Mouse (Mus musculus): ENCODE measurements around the gene Med27. TPM values are rescaled to one million over a fixed set of nuclear protein-coding genes. Genes with fewer than 3 reads are reported as not detected.
A peak's percentile ranks its signal among the peaks of the same experiment; 100 is the strongest.

Med27 gene
- polyA plus RNA-seq, 1 experiment, result 25.9 TPM

DNA sequence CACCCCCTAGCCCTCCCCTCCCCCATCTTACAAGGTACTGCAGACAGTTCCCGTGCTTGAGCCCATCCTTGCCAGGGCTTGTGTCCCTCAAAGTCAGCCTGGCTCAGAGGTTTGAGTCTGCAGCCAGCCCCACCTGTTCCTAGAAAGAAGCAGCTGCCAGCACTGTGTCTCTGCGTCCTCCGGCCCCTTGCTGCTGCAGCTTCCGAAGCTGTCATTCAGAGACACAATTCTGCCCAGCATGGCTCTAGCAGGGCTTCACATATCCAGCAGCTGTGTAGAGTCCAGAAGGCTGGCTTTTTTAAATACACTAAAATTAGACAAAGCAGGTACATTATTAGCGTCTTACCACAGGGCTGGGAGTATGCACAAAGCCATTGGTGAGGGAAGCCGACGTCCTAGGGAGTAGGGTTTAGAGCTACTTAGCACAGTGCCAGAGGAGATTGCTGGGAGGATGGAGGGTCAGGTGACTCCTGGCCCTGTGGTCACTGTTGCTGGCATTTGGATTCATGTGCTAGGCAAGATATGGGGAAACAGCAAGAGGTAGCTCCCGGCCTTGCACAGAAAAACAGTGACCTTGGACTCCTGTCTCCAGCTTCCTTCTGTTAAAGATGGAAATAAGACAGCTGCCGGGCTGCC is 146.9 kb downstream of the Med27 start:
- Histone ChIP-seq H3K27me3 (replicated peaks; ENCODE audit: control insufficient read depth, insufficient read depth, low read length) (no peaks in the 10 kb centered on the region), H3K27ac (ENCODE audit: insufficient read depth, low read depth, low read length) (no peak overlapping the region), H3K4me1 (ENCODE audit: control insufficient read depth, insufficient read depth, low read length) (peaks cover 10% of the 10 kb centered on the region), H3K36me3 (ENCODE audit: control insufficient read depth, insufficient read depth, low read length) (no peaks in the 10 kb centered on the region), H3K4me3 (ENCODE audit: insufficient read depth, low read depth, low read length) (no peak overlapping the region)
- 43% methylated on average over 9 of the region's 9 CpGs for WGBS
- DNase-seq, result peak; percentile 54
- TF ChIP-seq CTCF (conservative IDR thresholded peaks at IDR 0.05; ENCODE audit: insufficient read depth, insufficient read length, low read depth, low read length) (no peak), POLR2A (IDR thresholded peaks at IDR 0.05; ENCODE audit: low read depth, low read length) (no peak)

DNA sequence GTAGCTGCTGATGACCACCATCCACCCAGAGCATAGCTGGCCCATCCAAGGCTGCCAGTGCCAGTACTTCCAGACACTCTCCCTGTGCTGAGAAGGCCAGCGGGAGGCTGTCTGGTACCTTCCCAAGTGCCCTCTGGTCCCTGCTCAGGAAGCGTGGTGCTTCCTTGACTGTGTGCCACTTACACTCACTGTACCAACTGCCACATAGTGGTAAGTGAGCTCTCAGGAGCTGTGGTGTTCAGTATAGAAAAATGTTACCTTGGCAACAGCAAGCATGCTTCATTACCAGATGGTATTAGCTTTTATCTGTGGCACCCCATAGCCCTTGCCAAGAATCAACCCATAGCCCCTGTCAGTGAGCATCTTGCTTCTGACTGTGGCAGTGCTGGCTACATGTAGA is 148.7 kb downstream of the Med27 start:
- Histone ChIP-seq H3K27ac (ENCODE audit: insufficient read depth, low read depth, low read length) (no peak overlapping the region), H3K27me3 (replicated peaks; ENCODE audit: control insufficient read depth, insufficient read depth, low read length) (no peaks in the 10 kb centered on the region), H3K4me1 (ENCODE audit: control insufficient read depth, insufficient read depth, low read length) (peaks cover 10% of the 10 kb centered on the region), H3K36me3 (ENCODE audit: control insufficient read depth, insufficient read depth, low read length) (no peaks in the 10 kb centered on the region), H3K4me3 (ENCODE audit: insufficient read depth, low read depth, low read length) (no peak overlapping the region)
- TF ChIP-seq CTCF (conservative IDR thresholded peaks at IDR 0.05; ENCODE audit: insufficient read depth, insufficient read length, low read depth, low read length), result no peak
- TF ChIP-seq POLR2A (IDR thresholded peaks at IDR 0.05; ENCODE audit: low read depth, low read length), result no peak
- peak; percentile 79 for DNase-seq
- WGBS, result 65% methylated on average over 2 of the region's 2 CpGs

GRCm38 (mm10) chr2:29500601-29501350 is 154.2 kb downstream of the Med27 start:
- no peak for TF ChIP-seq POLR2A (IDR thresholded peaks at IDR 0.05; ENCODE audit: low read depth, low read length)
- no peak for TF ChIP-seq CTCF (conservative IDR thresholded peaks at IDR 0.05; ENCODE audit: insufficient read depth, insufficient read length, low read depth, low read length)
- Histone ChIP-seq H3K4me3 (ENCODE audit: insufficient read depth, low read depth, low read length) (no peak overlapping the region), H3K27ac (ENCODE audit: insufficient read depth, low read depth, low read length) (no peak overlapping the region), H3K27me3 (replicated peaks; ENCODE audit: control insufficient read depth, insufficient read depth, low read length) (no peaks in the 10 kb centered on the region), H3K36me3 (ENCODE audit: control insufficient read depth, insufficient read depth, low read length) (no peaks in the 10 kb centered on the region), H3K4me1 (ENCODE audit: control insufficient read depth, insufficient read depth, low read length) (no peaks in the 10 kb centered on the region)
- no peak for DNase-seq
- 87% methylated on average over 9 of the region's 9 CpGs for WGBS

GRCm38 (mm10) chr2:29501381-29501780 is 154.8 kb downstream of the Med27 start:
- WGBS, result 90% methylated on average over 4 of the region's 4 CpGs
- TF ChIP-seq CTCF (conservative IDR thresholded peaks at IDR 0.05; ENCODE audit: insufficient read depth, insufficient read length, low read depth, low read length) (no peak), POLR2A (IDR thresholded peaks at IDR 0.05; ENCODE audit: low read depth, low read length) (no peak)
- no peak overlapping the region for H3K27ac ChIP-seq (ENCODE audit: insufficient read depth, low read depth, low read length)
- no peaks in the 10 kb centered on the region for H3K36me3 ChIP-seq (ENCODE audit: control insufficient read depth, insufficient read depth, low read length)
- H3K4me3 ChIP-seq (ENCODE audit: insufficient read depth, low read depth, low read length), result no peak overlapping the region
- no peak for DNase-seq
- no peaks in the 10 kb centered on the region for H3K27me3 ChIP-seq (replicated peaks; ENCODE audit: control insufficient read depth, insufficient read depth, low read length)
- H3K4me1 ChIP-seq (ENCODE audit: control insufficient read depth, insufficient read depth, low read length), result no peaks in the 10 kb centered on the region

GRCm38 (mm10) chr2:29504848-29505247 is 158.2 kb downstream of the Med27 start:
- H3K36me3 ChIP-seq (ENCODE audit: control insufficient read depth, insufficient read depth, low read length), result no peaks in the 10 kb centered on the region

DNA sequence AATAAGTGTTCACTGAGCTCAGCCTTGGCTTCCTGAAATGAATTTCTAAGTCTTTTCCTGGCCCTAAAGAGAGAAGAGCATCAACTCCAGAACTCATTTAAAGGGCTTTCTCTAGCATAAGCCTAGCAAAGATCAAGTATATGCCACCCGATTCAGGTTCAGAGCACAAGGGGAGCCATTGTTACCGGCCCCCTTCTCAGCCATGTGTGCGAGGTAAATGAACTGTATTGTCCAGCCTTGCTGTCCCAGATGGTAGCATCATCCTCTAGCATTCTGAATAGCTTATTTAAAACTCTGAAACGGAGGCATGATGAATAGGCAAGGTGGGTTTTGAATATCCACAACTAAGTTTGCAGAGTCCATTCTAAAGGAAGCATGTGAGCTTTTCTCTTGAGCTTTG is 159.8 kb downstream of the Med27 start:
- no peak for TF ChIP-seq CTCF (conservative IDR thresholded peaks at IDR 0.05; ENCODE audit: insufficient read depth, insufficient read length, low read depth, low read length)
- no peaks in the 10 kb centered on the region for H3K4me1 ChIP-seq (ENCODE audit: control insufficient read depth, insufficient read depth, low read length)
- no peak for DNase-seq
- no peak overlapping the region for H3K27ac ChIP-seq (ENCODE audit: insufficient read depth, low read depth, low read length)
- WGBS, result 90% methylated on average over 4 of the region's 4 CpGs
- H3K36me3 ChIP-seq (ENCODE audit: control insufficient read depth, insufficient read depth, low read length), result no peaks in the 10 kb centered on the region
- H3K27me3 ChIP-seq (replicated peaks; ENCODE audit: control insufficient read depth, insufficient read depth, low read length), result no peaks in the 10 kb centered on the region
- H3K4me3 ChIP-seq (ENCODE audit: insufficient read depth, low read depth, low read length), result no peak overlapping the region

More at GRCm38 (mm10) chr2:29504848-29505247, 158.2 kb downstream of the Med27 start:
- no peak for TF ChIP-seq POLR2A (IDR thresholded peaks at IDR 0.05; ENCODE audit: low read depth, low read length)
- no peaks in the 10 kb centered on the region for H3K4me1 ChIP-seq (ENCODE audit: control insufficient read depth, insufficient read depth, low read length)
- WGBS, result 83% methylated on average over 6 of the region's 6 CpGs
- H3K27ac ChIP-seq (ENCODE audit: insufficient read depth, low read depth, low read length), result no peak overlapping the region
- DNase-seq, result no peak
- no peaks in the 10 kb centered on the region for H3K27me3 ChIP-seq (replicated peaks; ENCODE audit: control insufficient read depth, insufficient read depth, low read length)
- no peak overlapping the region for H3K4me3 ChIP-seq (ENCODE audit: insufficient read depth, low read depth, low read length)

DNA sequence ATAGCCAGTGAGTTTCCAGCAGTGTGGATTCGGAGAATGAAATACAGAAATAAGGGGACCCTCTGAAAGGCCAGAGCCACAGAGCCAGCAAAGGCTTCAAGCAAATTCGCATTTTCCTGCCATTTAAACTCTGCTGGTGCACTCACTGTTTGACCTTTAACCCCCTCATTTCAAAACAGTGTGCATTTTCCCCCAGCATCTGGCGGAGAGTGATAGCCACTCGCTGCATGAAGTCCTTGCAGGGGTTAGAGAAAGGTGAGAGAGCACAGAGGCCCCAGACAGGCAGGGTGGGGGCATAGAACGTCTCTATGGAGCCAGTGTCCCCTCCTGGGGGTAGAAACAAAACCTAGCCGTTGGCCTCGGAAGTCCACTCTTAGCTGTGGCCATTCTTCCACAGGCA is 166.5 kb downstream of the Med27 start:
- H3K27me3 ChIP-seq (replicated peaks; ENCODE audit: control insufficient read depth, insufficient read depth, low read length), result no peaks in the 10 kb centered on the region
- no peak overlapping the region for H3K27ac ChIP-seq (ENCODE audit: insufficient read depth, low read depth, low read length)
- H3K4me3 ChIP-seq (ENCODE audit: insufficient read depth, low read depth, low read length), result no peak overlapping the region
- DNase-seq, result no peak
- no peaks in the 10 kb centered on the region for H3K4me1 ChIP-seq (ENCODE audit: control insufficient read depth, insufficient read depth, low read length)
- H3K36me3 ChIP-seq (ENCODE audit: control insufficient read depth, insufficient read depth, low read length), result no peaks in the 10 kb centered on the region
- TF ChIP-seq POLR2A (IDR thresholded peaks at IDR 0.05; ENCODE audit: low read depth, low read length) (no peak), CTCF (conservative IDR thresholded peaks at IDR 0.05; ENCODE audit: insufficient read depth, insufficient read length, low read depth, low read length) (no peak)
- WGBS, result 75% methylated on average over 7 of the region's 7 CpGs

All from kidney, adult 2 months (tissue).